Mouse (Mus musculus) hindbrain, embryonic 16.5 days (tissue): ENCODE data around the gene Wwc2. TPM values are rescaled to one million over a fixed set of nuclear protein-coding genes. Genes with fewer than 3 reads are reported as not detected.
"Not testable (repeated sequence)": the region's sequence is repeated elsewhere in the genome, so short reads cannot be mapped to it uniquely, and the experiment has no call there.

Experiments
- ATAC-seq: fragments of 200-750 bp; cut with Nextera tagmentation; 2 replicates; pipeline ENCODE4 v1.8.0; 2017; ENCODE audit warnings: moderate TSS enrichment, moderate library complexity
- H3K27ac ChIP-seq: fragments of 300-500 bp; sonication (generic); 2 replicates; pipeline ENCODE4 v1.5.1; 2014; ENCODE audit warnings: low read depth, mild to moderate bottlenecking, control low read depth, low read length, moderate library complexity
- H3K27me3 ChIP-seq: fragments of 300-500 bp; sonication (generic); replicated peaks from 2 replicates; pipeline ENCODE4 v1.6.1; 2014; ENCODE audit warnings: low read length; ENCODE audit not compliant: control insufficient read depth, insufficient read depth
- H3K36me3 ChIP-seq: fragments of 300-500 bp; sonication (generic); 2 replicates; pipeline ENCODE4 v1.6.1; 2014; ENCODE audit warnings: mild to moderate bottlenecking, low read length, moderate library complexity, mixed read lengths; ENCODE audit not compliant: control insufficient read depth, insufficient read depth
- H3K4me1 ChIP-seq: fragments of 300-500 bp; sonication (generic); 2 replicates; pipeline ENCODE4 v1.6.1; 2014; ENCODE audit warnings: low read depth, low read length; ENCODE audit not compliant: control insufficient read depth, insufficient read depth
- H3K4me2 ChIP-seq: fragments of 300-500 bp; sonication (generic); 2 replicates; pipeline ENCODE4 v1.6.1; 2014; ENCODE audit warnings: mild to moderate bottlenecking, low read length, control low read depth, moderate library complexity
- H3K4me3 ChIP-seq: fragments of 300-500 bp; sonication (generic); 2 replicates; pipeline ENCODE4 v1.5.1; 2014; ENCODE audit warnings: mild to moderate bottlenecking, low read length, control low read depth, moderate library complexity
- H3K9ac ChIP-seq: fragments of 300-500 bp; sonication (generic); 2 replicates; pipeline ENCODE4 v1.6.1; 2014; ENCODE audit warnings: low read depth, mild to moderate bottlenecking, control low read depth, low read length, moderate library complexity
- H3K9me3 ChIP-seq: fragments of 300-500 bp; sonication (generic); 2 replicates; pipeline ENCODE4 v1.6.1; 2014; ENCODE audit warnings: mild to moderate bottlenecking, low read length, moderate library complexity; ENCODE audit not compliant: control insufficient read depth
- WGBS: fragments of 180-500 bp; shearing (Covaris S2); extraction: QIAGEN DNeasy Blood & Tissue Kit; methylation state at CpG from one replicate; pipeline ENCODE4 v1.1.7; 2014; 5-methylcytosine and 5-hydroxymethylcytosine counted together
- polyA plus RNA-seq: library from polyadenylated mRNA; unstranded; fragments of >200 nt; fragmentation: Nextera tagmentation; extraction: Ambion mirVana; gene quantifications from 2 replicates; pipeline ENCODE4 v1.2.1, GENCODE M21; 2015

Gene Wwc2
- polyA plus RNA-seq, 1 experiment from 2014 or later, result 5.4 TPM

DNA sequence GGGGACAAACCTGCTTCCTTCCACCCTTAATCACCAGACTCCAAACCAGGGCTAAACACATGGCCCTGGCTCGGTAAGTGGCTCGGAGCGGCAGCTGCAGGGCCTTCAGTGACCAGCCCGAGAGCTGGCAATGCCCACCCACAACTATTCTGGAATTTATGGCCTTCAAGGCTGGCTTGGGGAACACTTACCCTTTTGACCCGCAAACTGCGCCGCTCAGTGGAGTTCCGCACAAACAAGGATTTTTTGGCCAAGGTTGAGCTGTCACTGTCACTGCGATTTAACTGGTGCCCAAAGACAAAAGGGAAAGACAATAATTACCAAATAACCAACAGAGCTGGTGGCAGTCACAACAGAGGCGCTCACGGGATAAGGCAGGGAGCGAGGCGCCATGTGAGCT lies 144.8 kb downstream of the Wwc2 start:
- Histone ChIP-seq H3K9me3 (no peaks in the 10 kb centered on the region), H3K27ac (no peak overlapping the region), H3K9ac (no peak overlapping the region), H3K4me1 (no peaks in the 10 kb centered on the region), H3K36me3 (0 out of 2 replicates have a peak, but pooled peaks cover 11% of the 10 kb centered on the region), H3K4me3 (no peak overlapping the region), H3K4me2 (no peak overlapping the region), H3K27me3 (no peaks in the 10 kb centered on the region)
- no peak for ATAC-seq
- WGBS, result 56% methylated on average over 13 of the region's 13 CpGs

DNA sequence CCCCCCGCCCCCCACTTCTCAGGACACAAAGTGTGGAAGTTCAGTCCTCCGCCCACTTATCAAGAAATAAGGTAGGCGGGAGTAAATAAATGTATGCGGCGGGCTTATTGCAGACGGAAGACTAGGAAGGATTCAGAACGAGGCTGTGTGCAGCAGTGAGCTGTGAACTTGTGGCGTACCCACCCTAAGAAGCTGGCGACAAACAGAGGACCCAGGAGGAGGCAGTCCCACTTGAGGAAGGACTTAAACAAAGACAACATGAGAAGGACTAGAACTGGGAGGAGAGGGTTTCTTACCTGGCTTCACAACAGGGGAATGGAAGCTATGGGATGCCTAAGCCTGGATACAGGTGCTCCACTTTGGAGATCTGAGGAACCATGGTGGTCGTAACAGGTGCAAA lies 147.1 kb downstream of the Wwc2 start:
- no peaks in the 10 kb centered on the region for H3K9me3 ChIP-seq
- no peaks in the 10 kb centered on the region for H3K4me1 ChIP-seq
- H3K9ac ChIP-seq, result no peak overlapping the region
- no peak for ATAC-seq
- no peaks in the 10 kb centered on the region for H3K27me3 ChIP-seq
- no peak overlapping the region for H3K4me3 ChIP-seq
- H3K27ac ChIP-seq, result no peak overlapping the region
- 95% methylated on average over 10 of the region's 10 CpGs for WGBS
- H3K36me3 ChIP-seq, result peaks cover 15% of the 10 kb centered on the region
- no peak overlapping the region for H3K4me2 ChIP-seq

DNA sequence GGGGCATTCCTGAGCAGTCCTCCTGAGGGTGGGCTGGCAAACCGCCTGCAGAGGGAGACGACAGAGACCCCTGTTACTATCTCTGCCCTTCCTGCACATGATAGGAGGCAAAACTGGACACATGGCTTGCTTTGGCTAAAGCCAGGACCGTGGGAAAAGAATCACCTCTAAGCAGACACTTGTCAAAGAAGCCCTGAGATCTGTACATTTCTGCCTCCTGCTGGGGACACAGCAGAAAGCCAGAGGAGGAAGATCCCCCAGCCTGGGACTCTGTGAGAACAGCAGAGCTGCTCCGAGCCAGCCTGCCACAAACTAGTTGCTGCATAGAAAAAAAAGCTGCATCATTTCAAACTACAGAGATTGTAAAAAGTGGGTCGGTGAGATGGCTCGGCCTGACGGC lies 147.7 kb downstream of the Wwc2 start:
- WGBS, result 79% methylated on average over 7 of the region's 7 CpGs

DNA sequence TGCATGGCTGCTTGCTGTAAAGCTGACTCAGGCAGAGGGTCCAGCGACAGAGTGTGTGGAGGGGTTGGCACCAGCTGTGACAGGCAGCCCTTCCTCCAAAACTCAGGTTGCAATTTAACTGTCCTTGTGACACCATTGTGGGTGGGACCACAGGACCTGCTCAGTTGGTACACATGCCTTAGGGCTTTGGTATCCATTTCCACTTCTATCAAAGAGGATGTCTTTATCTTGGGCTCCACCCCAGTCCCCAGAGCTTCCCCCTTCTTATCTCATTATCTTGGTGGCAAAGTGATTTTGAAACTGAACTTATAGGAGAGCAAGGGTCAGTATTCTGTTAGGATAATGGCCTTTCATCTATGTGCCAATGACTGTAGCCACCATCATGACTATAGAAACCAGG lies 156.8 kb downstream of the Wwc2 start:
- no peaks in the 10 kb centered on the region for H3K9me3 ChIP-seq
- H3K9ac ChIP-seq, result no peak overlapping the region
- no peaks in the 10 kb centered on the region for H3K27me3 ChIP-seq
- H3K27ac ChIP-seq, result no peak overlapping the region
- no peak for ATAC-seq
- no peaks in the 10 kb centered on the region; the same call in 1 of the 2 replicates for H3K36me3 ChIP-seq
- H3K4me2 ChIP-seq, result no peak overlapping the region
- H3K4me1 ChIP-seq, result no peaks in the 10 kb centered on the region
- H3K4me3 ChIP-seq, result no peak overlapping the region
- WGBS, result 60% methylated on average over 1 of the region's 1 CpGs

More for the DNA sequence above, 147.7 kb downstream of the Wwc2 start:
- Histone ChIP-seq H3K4me2 (no peak overlapping the region), H3K27me3 (no peaks in the 10 kb centered on the region), H3K9me3 (no peaks in the 10 kb centered on the region), H3K9ac (no peak overlapping the region), H3K36me3 (peaks cover 14% of the 10 kb centered on the region), H3K4me3 (no peak overlapping the region), H3K4me1 (no peaks in the 10 kb centered on the region), H3K27ac (no peak overlapping the region)
- no peak for ATAC-seq

DNA sequence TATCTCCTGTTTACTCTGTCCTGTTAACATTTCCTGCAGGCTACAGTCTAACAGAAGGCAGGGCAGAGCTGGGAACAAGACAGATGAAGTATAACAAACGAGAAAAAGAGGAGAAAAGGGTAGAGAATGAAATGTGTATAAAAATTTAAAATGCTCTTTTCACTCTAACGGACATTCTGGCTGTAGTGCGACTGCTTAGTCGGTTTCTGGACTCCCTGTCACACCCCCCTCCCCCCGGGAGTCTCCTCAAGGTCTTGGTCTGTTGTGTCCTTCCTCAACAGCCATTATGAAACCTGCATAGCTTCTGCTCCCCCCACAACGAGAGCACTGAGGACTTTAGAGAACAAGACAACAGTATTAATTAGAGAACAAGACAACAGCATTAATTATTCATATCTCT lies 158.1 kb downstream of the Wwc2 start:
- H3K27ac ChIP-seq, result no peak overlapping the region
- no peak for ATAC-seq
- WGBS, result 65% methylated on average over 6 of the region's 6 CpGs
- no peak overlapping the region for H3K4me2 ChIP-seq
- H3K9me3 ChIP-seq, result no peaks in the 10 kb centered on the region
- H3K27me3 ChIP-seq, result no peaks in the 10 kb centered on the region
- no peak overlapping the region for H3K4me3 ChIP-seq
- H3K36me3 ChIP-seq, result no peaks in the 10 kb centered on the region
- no peaks in the 10 kb centered on the region for H3K4me1 ChIP-seq
- no peak overlapping the region for H3K9ac ChIP-seq

DNA sequence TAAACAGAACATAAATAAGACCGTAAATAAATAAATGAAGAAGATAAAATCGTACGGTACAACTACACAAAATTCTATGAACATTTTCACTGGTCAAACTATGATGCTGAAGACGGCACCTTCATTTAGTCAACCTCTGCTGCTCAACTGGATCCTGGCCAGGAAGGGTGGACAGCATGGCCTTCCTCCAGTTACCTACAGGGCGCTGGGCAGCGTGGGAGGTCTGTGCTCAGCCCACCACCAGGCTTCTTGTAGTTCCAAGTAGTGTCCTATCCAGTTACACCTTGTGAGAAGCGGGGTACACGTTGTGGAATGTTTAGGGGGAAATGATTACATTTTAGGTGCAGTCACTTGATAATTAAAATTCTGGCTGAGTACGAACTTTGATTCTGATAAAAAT lies 163.8 kb downstream of the Wwc2 start:
- Histone ChIP-seq H3K27me3 (no peaks in the 10 kb centered on the region; the same call in 1 of the 2 replicates), H3K4me1 (no peaks in the 10 kb centered on the region), H3K9ac (no peak overlapping the region), H3K36me3 (no peaks in the 10 kb centered on the region), H3K4me3 (no peak overlapping the region), H3K27ac (no peak overlapping the region), H3K4me2 (no peak overlapping the region), H3K9me3 (no peaks in the 10 kb centered on the region)
- no peak for ATAC-seq
- WGBS, result 90% methylated on average over 9 of the region's 9 CpGs

DNA sequence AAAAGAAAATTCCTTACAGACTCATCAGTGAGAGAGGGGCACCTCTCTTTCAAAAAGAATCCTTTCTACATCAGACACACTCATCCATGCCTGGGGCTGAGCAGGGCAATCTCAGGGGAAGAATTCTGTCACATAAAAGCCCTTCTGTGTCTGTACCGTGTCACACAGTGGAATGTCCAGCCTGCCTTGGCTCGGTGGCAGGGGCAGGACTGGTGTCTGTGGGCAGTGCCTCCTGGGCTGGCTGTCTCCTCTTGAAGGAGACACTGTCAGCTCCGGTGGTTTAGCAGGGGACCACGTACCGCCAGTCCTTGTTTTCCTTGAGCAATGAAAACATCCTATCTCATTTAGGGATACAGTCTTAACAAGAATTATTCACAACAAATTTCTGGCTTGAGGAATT lies 165.1 kb downstream of the Wwc2 start:
- Histone ChIP-seq H3K9me3 (no peaks in the 10 kb centered on the region), H3K4me3 (no peak overlapping the region), H3K9ac (no peak overlapping the region), H3K27me3 (no peaks in the 10 kb centered on the region; the same call in 1 of the 2 replicates), H3K4me1 (no peaks in the 10 kb centered on the region), H3K4me2 (no peak overlapping the region), H3K27ac (no peak overlapping the region), H3K36me3 (no peaks in the 10 kb centered on the region)
- no peak for ATAC-seq
- WGBS, result 66% methylated on average over 5 of the region's 5 CpGs

DNA sequence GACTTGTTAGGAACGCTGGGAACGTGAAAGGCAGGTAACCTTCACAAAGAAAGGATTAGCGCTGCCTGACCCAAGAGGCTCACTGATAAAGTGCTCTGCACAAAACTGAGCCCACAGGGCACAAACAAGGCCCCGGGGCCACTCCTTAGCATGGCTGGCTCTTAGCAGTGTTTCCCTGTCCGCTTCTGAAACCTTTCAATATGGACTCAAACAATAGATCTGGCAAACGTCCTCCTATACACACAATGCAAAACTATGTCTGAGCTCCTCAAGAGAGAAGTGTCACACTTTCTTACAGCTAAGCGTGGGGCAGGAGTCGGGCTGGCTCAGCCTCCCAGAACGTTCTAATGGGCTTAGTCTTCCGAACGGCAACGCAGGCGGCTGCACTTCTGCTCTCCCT lies 166.5 kb downstream of the Wwc2 start, which contains the start of gene Cldn22:
TSS of gene Cldn22 (plus strand) at position 301 of the 400 bp plus-strand sequence.
- no peaks in the 10 kb centered on the region for H3K36me3 ChIP-seq
- no peak within 1 kb of the TSS for H3K4me3 ChIP-seq
- H3K9me3 ChIP-seq, result no peaks in the 10 kb centered on the region
- no peaks in the 10 kb centered on the region; the same call in 1 of the 2 replicates for H3K27me3 ChIP-seq
- H3K4me2 ChIP-seq, result no peak within 1 kb of the TSS
- no peak within 1 kb of the TSS for H3K9ac ChIP-seq
- no peak within 1 kb of the TSS for H3K27ac ChIP-seq
- ATAC-seq, result no peak
- 59% methylated on average over 13 of the region's 13 CpGs for WGBS
- no peaks in the 10 kb centered on the region for H3K4me1 ChIP-seq

DNA sequence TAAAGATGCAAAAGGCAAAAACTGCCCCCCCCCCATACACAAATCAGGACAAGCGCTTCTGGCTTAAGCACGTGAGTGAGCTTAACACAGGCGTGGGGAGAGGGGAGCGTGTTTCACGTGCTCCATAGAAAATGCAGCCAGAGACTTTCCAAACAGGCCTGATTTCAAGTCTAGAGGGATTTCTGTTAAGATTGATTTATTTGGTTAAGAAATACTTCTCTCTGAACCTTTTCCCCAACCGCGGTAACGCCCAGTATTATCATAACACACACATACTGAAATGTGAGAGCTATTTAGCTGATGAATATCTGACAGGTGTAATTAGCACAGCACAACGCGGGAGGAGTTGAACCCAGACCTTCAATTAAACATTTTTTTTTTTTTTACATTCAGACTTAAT lies 166.9 kb downstream of the Wwc2 start:
- H3K9me3 ChIP-seq, result no peaks in the 10 kb centered on the region
- no peak overlapping the region for H3K4me3 ChIP-seq
- no peak overlapping the region for H3K27ac ChIP-seq
- no peak for ATAC-seq
- H3K9ac ChIP-seq, result no peak overlapping the region
- no peaks in the 10 kb centered on the region; the same call in 1 of the 2 replicates for H3K27me3 ChIP-seq
- H3K4me2 ChIP-seq, result no peak overlapping the region
- 63% methylated on average over 10 of the region's 10 CpGs for WGBS
- no peaks in the 10 kb centered on the region for H3K4me1 ChIP-seq
- no peaks in the 10 kb centered on the region for H3K36me3 ChIP-seq

DNA sequence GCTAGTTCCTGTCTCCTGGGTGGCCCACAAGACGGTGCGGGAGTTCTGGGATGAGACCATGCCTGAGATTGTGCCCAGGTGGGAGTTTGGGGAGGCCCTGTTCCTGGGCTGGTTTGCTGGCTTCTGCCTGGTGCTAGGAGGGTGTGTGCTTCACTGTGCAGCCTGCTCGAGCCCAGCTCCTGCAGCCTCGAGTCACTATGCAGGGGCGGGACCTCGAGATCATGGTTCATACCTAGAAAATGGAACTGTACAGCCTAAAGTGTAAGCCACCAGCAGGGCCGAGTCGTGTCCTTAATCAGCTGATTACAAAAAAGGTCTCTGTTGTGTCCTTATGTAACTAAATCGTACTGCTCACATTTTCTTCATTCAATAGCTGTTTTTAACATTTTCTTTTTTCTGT lies 168.2 kb downstream of the Wwc2 start:
- WGBS, result 90% methylated on average over 7 of the region's 9 CpGs
- H3K4me3 ChIP-seq, H3K4me2 ChIP-seq, H3K9ac ChIP-seq, H3K27ac ChIP-seq, H3K4me1 ChIP-seq, H3K9me3 ChIP-seq, H3K27me3 ChIP-seq, ATAC-seq, H3K36me3 ChIP-seq: not testable (repeated sequence)
